Mouse (Mus musculus): Measurements from ENCODE around the gene Nprl2.
"Not testable (repeated sequence)": the region's sequence is repeated elsewhere in the genome, so short reads cannot be mapped to it uniquely, and the experiment has no call there.

The Nprl2 gene

GRCm38 (mm10) chr9:107552690-107553393 is 10.8 kb downstream of the Nprl2 start:
- in situ Hi-C loops (cut with MboI; ENCODE audit: low sequenced_read_pairs): no loop called here

DNA sequence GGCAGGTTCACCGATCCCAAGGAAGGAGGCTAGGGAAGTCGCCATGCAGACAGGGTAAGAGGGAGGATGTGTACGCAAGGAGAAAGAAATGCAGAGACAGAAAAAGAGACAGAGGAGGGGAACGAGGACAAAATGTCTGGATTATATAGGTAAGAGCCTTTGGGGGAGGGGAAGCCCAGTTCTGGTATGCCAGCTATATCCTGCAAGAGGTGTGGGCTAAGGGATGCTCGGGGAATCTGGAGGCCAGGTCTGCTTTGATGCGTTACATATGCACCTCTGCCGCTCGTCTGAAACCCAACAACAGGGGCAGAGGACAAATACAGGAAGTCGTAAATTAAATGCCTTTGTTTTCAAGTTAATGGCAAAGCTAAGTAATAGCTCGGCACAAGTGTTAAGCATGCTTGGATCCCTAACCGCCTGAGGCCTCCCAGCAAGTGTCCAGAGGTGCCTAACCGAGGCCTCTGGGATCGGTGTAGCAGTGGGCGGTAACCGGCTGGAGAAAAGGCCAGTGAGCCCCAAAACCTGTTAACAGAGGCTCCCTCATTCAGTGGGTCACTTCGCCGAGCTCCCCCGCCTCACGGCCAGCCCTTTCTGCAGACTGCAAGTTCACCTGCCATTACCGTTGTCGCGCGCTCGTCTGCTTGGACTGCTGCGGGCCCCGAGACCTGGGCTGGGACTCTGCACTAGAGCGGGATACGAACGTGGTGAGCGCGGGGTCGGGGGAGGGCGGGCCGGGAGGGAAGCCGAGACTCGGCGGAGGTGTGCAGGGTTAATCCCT is 11.7 kb downstream of the Nprl2 start:
- in situ Hi-C loops (cut with MboI; ENCODE audit: low sequenced_read_pairs): no loop called here

- in situ Hi-C loops (cut with MboI; ENCODE audit: low sequenced_read_pairs): no loop called here
These were observed 12.3 kb downstream of the Nprl2 start for GRCm38 (mm10) chr9:107554319-107554825.

DNA sequence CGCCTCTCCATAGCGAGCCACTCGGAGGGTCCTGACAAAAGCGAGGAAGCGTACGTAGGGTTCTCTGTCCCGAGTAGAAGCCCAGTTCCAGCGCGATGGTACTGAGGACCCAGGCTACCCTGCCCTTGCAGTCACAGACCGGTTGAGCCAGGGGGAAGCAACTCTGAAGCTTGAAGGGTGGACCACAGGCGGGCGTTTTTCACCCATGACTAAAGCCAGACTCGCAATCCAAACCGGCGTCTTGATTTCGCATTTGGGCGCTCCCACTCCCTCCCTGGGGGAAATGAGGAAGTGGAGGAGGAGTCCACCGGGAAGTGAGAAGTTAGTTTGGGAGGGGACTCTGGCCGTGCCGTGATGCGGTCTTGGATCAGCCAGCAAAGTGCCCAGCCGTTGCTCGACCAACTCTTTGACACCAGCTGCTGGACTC is 13.0 kb downstream of the Nprl2 start:
- in situ Hi-C loops (cut with MboI; ENCODE audit: low sequenced_read_pairs): no loop called here

DNA sequence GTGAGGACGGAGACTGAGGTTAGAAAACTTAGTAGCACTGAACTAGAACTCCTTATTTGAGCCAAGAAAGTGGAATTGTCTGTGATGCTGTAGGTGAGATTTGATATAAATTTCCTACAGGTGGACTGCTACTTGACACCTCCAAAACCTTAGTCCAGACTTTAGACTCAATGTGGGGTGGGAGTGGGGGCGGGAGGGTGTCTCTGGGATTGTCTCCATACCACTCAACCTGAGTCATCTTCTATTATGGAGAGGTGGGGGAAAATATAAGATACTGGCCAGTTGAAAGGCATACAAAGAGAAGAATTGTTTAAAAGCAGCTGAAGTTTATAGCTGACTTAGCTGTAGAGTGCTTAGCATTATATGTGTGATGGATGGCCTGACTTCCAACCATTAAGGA is 13.7 kb downstream of the Nprl2 start:
- in situ Hi-C loops (cut with MboI; ENCODE audit: low sequenced_read_pairs): no loop called here

DNA sequence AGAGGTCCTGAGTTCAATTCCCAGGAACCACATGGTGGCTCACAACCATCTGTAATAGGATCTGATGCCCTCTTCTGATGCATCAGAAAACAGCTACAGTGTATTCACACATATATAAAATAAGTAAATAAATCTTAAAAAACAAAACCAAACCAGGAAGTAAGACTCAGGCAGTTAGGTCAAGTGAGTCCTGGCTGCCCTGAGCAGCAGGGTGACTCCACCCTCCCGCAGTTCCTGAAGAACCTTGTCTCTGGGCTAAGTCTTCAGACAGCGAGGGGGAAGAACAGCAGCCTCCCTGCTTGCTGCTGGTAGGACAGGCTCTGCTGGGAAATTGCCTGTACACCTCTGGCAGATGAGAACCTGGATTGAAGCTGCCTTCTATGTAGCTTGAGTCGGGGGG is 14.3 kb downstream of the Nprl2 start:
- in situ Hi-C loops (cut with MboI; ENCODE audit: low sequenced_read_pairs): no loop called here

GRCm38 (mm10) chr9:107563029-107563581 is 21.1 kb downstream of the Nprl2 start, which contains the start of gene Tusc2:
Gene Tusc2, plus strand, starts transcription at chr9:107563255.
- in situ Hi-C loops (cut with MboI; ENCODE audit: low sequenced_read_pairs): no loop called here

DNA sequence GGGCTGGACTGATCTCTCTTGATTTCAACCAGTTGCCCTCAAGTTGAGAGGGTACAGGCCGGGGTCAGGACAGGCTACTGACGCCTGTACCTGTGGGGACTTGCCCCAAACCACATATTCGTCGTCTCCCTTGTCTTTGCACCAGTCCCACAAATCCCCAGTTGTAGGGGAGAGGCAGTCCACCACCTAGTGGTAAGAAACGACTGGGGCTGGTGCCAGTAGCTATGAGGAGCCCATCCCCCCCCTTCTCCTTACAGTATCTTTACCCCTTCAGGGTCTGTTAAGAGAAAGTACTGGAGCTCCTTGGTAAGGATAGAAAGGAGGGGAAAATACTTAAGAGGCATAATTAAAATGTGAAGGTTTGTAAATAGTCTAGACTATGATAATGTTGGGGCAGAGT is 23.5 kb downstream of the Nprl2 start:
- in situ Hi-C loops (cut with MboI; ENCODE audit: low sequenced_read_pairs): not testable (repeated sequence)

DNA sequence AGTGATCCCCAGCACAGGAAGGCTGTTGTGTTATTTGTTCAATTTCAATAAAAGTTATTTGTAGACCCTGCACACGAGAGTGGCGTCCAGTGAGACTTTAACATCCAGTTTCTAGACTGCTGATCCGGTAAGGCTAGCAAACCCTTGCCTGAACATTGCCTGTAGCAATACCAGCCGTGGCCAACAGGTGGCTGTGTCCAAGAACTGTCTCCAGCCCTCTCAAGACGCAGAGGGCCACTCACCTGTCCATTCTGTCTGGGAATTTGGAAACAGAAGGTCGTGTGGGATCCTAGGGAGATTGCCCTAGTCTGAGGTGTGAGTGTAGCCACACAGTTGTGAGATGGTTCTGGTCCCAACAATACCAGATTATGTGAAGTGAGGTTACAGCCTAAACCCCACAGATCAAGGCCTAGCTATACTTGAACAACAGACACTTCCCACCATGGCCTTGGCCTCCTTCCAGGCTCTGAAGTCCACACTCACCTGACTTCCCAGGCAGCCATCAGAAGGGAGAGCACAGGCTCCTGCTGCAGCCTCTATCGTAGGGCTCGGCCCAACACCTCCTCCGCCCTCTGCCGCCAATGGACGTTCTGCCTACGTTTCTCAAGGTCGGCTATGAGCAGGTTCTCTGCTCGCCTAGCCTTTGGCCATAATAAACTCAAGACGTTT is 24.1 kb downstream of the Nprl2 start:
- in situ Hi-C loops (cut with MboI; ENCODE audit: low sequenced_read_pairs): no loop called here

- in situ Hi-C loops (cut with MboI; ENCODE audit: low sequenced_read_pairs): no loop called here
These were observed 24.8 kb downstream of the Nprl2 start for GRCm38 (mm10) chr9:107566855-107567254.

GRCm38 (mm10) chr9:107567702-107568319 is 25.8 kb downstream of the Nprl2 start, which contains the start of gene Hyal2:
Gene Hyal2, plus strand, starts transcription at chr9:107567945.
- in situ Hi-C loops (cut with MboI; ENCODE audit: low sequenced_read_pairs): no loop called here

GRCm38 (mm10) chr9:107568331-107569261 is 26.6 kb downstream of the Nprl2 start:
- in situ Hi-C loops (cut with MboI; ENCODE audit: low sequenced_read_pairs): no loop called here

DNA sequence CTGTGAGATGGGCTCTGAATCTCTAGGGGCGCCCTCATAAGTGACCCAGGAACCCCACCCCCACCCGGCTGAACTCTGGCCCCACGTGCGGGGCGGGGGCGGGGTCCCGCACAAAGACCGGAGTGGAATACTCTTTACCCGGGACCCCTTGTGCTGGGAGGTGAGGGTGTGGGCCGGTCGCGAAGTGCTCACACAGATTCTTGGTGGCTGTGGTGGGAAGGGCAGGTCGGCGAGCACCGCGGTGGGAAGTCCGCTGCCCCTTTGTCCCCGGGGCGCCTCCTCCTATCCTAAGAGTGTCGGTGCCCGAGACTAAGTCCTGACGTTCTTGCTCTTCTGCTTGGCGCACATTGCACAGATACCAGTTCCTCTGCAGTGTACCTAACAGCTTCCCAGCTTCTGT is 27.2 kb downstream of the Nprl2 start:
- in situ Hi-C loops (cut with MboI; ENCODE audit: low sequenced_read_pairs): no loop called here

GRCm38 (mm10) chr9:107570016-107570415 is 28.0 kb downstream of the Nprl2 start:
- in situ Hi-C loops (cut with MboI; ENCODE audit: low sequenced_read_pairs): no loop called here

DNA sequence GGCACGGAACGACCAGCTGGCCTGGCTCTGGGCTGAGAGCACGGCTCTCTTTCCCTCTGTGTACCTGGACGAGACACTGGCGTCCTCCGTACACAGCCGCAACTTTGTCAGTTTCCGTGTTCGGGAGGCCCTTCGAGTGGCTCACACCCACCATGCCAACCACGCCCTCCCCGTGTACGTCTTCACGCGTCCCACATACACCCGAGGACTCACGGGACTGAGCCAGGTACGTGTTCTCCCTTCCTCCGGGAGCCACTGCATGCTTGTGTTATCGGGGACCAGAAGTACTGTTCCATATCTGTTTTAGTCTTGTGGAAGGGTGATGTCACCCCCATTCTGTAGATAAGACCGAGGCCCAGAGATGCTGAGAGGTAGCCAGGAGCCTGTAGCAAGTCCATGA is 28.8 kb downstream of the Nprl2 start:
- in situ Hi-C loops (cut with MboI; ENCODE audit: low sequenced_read_pairs): no loop called here

- in situ Hi-C loops (cut with MboI; ENCODE audit: low sequenced_read_pairs): no loop called here
These were observed 29.7 kb downstream of the Nprl2 start for GRCm38 (mm10) chr9:107571534-107572326.

- in situ Hi-C loops (cut with MboI; ENCODE audit: low sequenced_read_pairs): no loop called here
These were observed 30.3 kb downstream of the Nprl2 start for GRCm38 (mm10) chr9:107572327-107572662.

DNA sequence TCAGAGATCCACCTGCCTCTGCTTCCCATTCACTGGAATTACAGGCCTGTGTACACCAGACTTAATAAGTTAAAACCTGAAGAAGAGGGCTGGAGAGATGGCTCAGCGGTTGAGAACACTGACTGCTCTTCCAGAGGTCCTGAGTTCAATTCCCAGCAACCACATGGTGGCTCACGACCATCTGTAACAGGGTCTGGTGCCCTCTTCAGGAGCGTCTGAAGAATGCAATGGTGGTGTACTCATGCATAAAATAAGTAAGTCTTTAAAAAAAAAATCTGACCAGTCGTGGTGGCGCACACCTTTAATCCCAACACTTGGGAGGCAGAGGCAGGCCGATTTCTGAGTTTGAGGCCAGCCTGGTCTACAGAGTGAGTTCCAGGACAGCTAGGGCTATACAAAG is 31.7 kb downstream of the Nprl2 start:
- in situ Hi-C loops (cut with MboI; ENCODE audit: low sequenced_read_pairs): not testable (repeated sequence)
